ENCODE assay signal across 19 mouse cellular contexts in genomic region chr5:63498952-63499351, GRCm38 (mm10).
DNase-seq lines count a peak whose midpoint lies in the region; ATAC-seq lines count a peak whose summit lies in the region.
"Had no signal": no experiment of that assay in that cellular context is flagged by ENCODE, and none has a peak within 500 bp of the region (broad histone marks: within the 10 kb centered on the region; RNA-seq: fewer than 3 reads in every experiment).

No protein-coding gene starts in this region.

- no peaks in the 10 kb centered on the region for H3K36me3 ChIP-seq in liver, embryonic 11.5 days (ENCODE audit: control insufficient read depth, insufficient read depth, low read length)
- H3K36me3 ChIP-seq: forebrain, embryonic 15.5 days; limb, embryonic 15.5 days; neural tube, embryonic 13.5 days had no signal

- H3K9me3 ChIP-seq in liver, embryonic 11.5 days (ENCODE audit: control insufficient read depth, low read length) = no peaks in the 10 kb centered on the region
- H3K9me3 ChIP-seq: forebrain, embryonic 15.5 days; limb, embryonic 15.5 days; neural tube, embryonic 13.5 days had no signal

- H3K27ac ChIP-seq in liver, embryonic 11.5 days (ENCODE audit: low read depth, low read length) = no peak overlapping the region
- H3K27ac ChIP-seq: forebrain, embryonic 15.5 days; limb, embryonic 15.5 days; neural tube, embryonic 13.5 days; stomach, postnatal 0 days had no signal

- H3K4me1 ChIP-seq in liver, embryonic 11.5 days (replicated peaks; ENCODE audit: control insufficient read depth, insufficient read depth, low read length) = no peaks in the 10 kb centered on the region
- H3K4me1 ChIP-seq: forebrain, embryonic 15.5 days; limb, embryonic 15.5 days; neural tube, embryonic 13.5 days had no signal

- no peak overlapping the region for H3K4me3 ChIP-seq in liver, embryonic 11.5 days (ENCODE audit: low read depth, low read length)
- H3K4me3 ChIP-seq: erythroblast, embryonic 14.5 days; forebrain, embryonic 15.5 days; limb, embryonic 15.5 days; neural tube, embryonic 13.5 days had no signal

- H3K4me2 ChIP-seq in liver, embryonic 11.5 days = no peak overlapping the region
- H3K4me2 ChIP-seq: forebrain, embryonic 15.5 days; limb, embryonic 15.5 days; neural tube, embryonic 13.5 days had no signal

- peak; percentile 13 to 26 for DNase-seq in frontal cortex, postnatal 14 days (ENCODE audit: low spot score in 2 of 2)
- DNase-seq in layer of hippocampus, adult 8-10 months (ENCODE audit: low spot score in 2 of 2) = peak; percentile 16 to 25
- peak; percentile 67 to 73 for DNase-seq in left cerebral cortex, adult 9 months (ENCODE audit: low spot score in 2 of 2)
- DNase-seq in right cerebral cortex, postnatal 25 days = peak; percentile 48
- no peak for DNase-seq in spleen, postnatal 4 days (ENCODE audit: low spot score in 2 of 2)
- DNase-seq in liver, embryonic 11.5 days (ENCODE audit: low spot score) = no peak
- DNase-seq in embryo, embryonic 10.5 days (ENCODE audit: low spot score) = no peak
- DNase-seq: cerebellum, adult 11-12 months; gastrocnemius, postnatal 36 days; liver, postnatal 0 days; lung, postnatal 14 days; thymus, postnatal 25 days had no signal

- no peaks in the 10 kb centered on the region for H3K27me3 ChIP-seq in liver, embryonic 11.5 days (replicated peaks; ENCODE audit: control insufficient read depth, insufficient read depth, low read length)
- H3K27me3 ChIP-seq: forebrain, embryonic 15.5 days; limb, embryonic 15.5 days; neural tube, embryonic 13.5 days had no signal

- 42% methylated on average over 1 of the region's 1 CpGs for WGBS in liver, embryonic 11.5 days

- H3K9ac ChIP-seq in liver, embryonic 11.5 days (ENCODE audit: low read depth, low read length) = no peak overlapping the region
- H3K9ac ChIP-seq: forebrain, embryonic 15.5 days; limb, embryonic 15.5 days; liver, postnatal 0 days; neural tube, embryonic 13.5 days had no signal

- no peak for ATAC-seq in activated CD4-positive, CD25-positive, alpha-beta regulatory T cell, adult 4 months
- ATAC-seq in liver, embryonic 11.5 days (replicated peaks; ENCODE audit: low FRiP score) = no peak
- ATAC-seq: forebrain, embryonic 15.5 days; inflammation-experienced regulatory T-cells, adult 6 months; liver, postnatal 0 days had no signal

Comparison
In these comparisons a context has a peak if more than half of its experiments do, and no peak if none do; other contexts are left out.
1. DNase-seq: peak in frontal cortex, postnatal 14 days (2 of 2), layer of hippocampus, adult 8-10 months (2 of 2), left cerebral cortex, adult 9 months (2 of 2) and right cerebral cortex, postnatal 25 days (single experiment); none in spleen, postnatal 4 days (0 of 2), liver, embryonic 11.5 days (single experiment) and embryo, embryonic 10.5 days (single experiment).